Mouse (Mus musculus) midbrain, embryonic 14.5 days (tissue): ENCODE results near the gene Parn. TPM values are rescaled to one million over a fixed set of nuclear protein-coding genes. Genes with fewer than 3 reads are reported as not detected.
"Not testable (repeated sequence)": the region's sequence is repeated elsewhere in the genome, so short reads cannot be mapped to it uniquely, and the experiment has no call there.

Experiments used
- ATAC-seq: fragments of 200-750 bp; cut with Nextera tagmentation; 2 replicates; pipeline ENCODE4 v1.8.0; 2017; ENCODE audit warnings: moderate number of reproducible peaks, moderate library complexity; ENCODE audit not compliant: low FRiP score, low TSS enrichment
- DNase-seq: peaks from one replicate; pipeline ENCODE4 v3.0.0-alpha.2; 2015
- H3K27ac ChIP-seq: fragments of 300-500 bp; sonication (generic); replicated peaks from 2 replicates; pipeline ENCODE4 v1.5.1; 2014; ENCODE audit warnings: mild to moderate bottlenecking, low read depth, low read length, moderate library complexity
- H3K27me3 ChIP-seq: fragments of 300-500 bp; sonication (generic); 2 replicates; pipeline ENCODE4 v1.6.1; 2014; ENCODE audit warnings: low read length, control low read depth, mixed read lengths; ENCODE audit not compliant: control insufficient read depth, insufficient read depth
- H3K36me3 ChIP-seq: fragments of 300-500 bp; sonication (generic); 2 replicates; pipeline ENCODE4 v1.6.1; 2014; ENCODE audit warnings: low read length, control low read depth; ENCODE audit not compliant: control insufficient read depth, insufficient read depth
- H3K4me1 ChIP-seq: fragments of 300-500 bp; sonication (generic); 2 replicates; pipeline ENCODE4 v1.6.1; 2014; ENCODE audit warnings: mild to moderate bottlenecking, antibody characterized with exemption, low read length, control low read depth; ENCODE audit not compliant: control insufficient read depth, insufficient read depth
- H3K4me2 ChIP-seq: fragments of 300-500 bp; sonication (generic); 2 replicates; pipeline ENCODE4 v1.6.1; 2014; ENCODE audit warnings: mild to moderate bottlenecking, low read length, moderate library complexity
- H3K4me3 ChIP-seq: fragments of 300-500 bp; sonication (generic); replicated peaks from 2 replicates; pipeline ENCODE4 v1.5.1; 2014; ENCODE audit warnings: low read depth, low read length
- H3K9ac ChIP-seq: fragments of 300-500 bp; sonication (generic); replicated peaks from 2 replicates; pipeline ENCODE4 v1.6.1; 2014; ENCODE audit warnings: mild to moderate bottlenecking, low read length, moderate library complexity
- H3K9me3 ChIP-seq: fragments of 300-500 bp; sonication (generic); 2 replicates; pipeline ENCODE4 v1.6.1; 2016; ENCODE audit warnings: low read length, control low read depth, mixed read lengths; ENCODE audit not compliant: control insufficient read depth
- WGBS: fragments of 180-500 bp; shearing (Covaris S2); extraction: QIAGEN DNeasy Blood & Tissue Kit; methylation state at CpG from one replicate; pipeline ENCODE4 v1.1.7; 2014; 5-methylcytosine and 5-hydroxymethylcytosine counted together
- polyA plus RNA-seq: library from polyadenylated mRNA; unstranded; fragments of >200 nt; fragmentation: Nextera tagmentation; extraction: Ambion mirVana; gene quantifications from 2 replicates; pipeline ENCODE4 v1.2.1, GENCODE M21; 2014

The Parn gene
- polyA plus RNA-seq, 1 experiment from 2014 or later: 32.9 TPM

DNA sequence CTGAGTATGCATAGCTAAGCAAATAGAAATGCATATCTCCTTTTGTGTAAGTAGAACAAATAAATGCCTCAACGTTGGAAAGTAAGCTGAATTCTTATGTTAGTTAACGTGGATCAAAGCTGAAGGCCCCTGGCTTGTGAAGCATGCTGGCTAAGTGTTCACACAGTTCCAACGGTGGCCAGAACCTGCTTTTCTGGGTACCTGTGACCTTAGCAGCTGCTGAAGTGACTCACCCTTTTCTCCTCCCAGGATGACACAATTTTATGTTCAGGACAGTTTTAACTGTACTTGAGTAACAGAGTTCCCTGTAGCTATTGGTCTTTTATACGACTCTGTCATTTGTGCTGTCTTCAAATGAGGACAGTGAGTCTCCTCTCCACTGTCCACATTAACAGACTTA, 22.0 kb downstream of the Parn start:
- Histone ChIP-seq H3K4me3 (no peak overlapping the region), H3K9me3 (no peaks in the 10 kb centered on the region), H3K27ac (no peak overlapping the region), H3K36me3 (peaks cover 37% of the 10 kb centered on the region), H3K4me2 (no peak overlapping the region), H3K4me1 (no peaks in the 10 kb centered on the region), H3K9ac (no peak overlapping the region), H3K27me3 (no peaks in the 10 kb centered on the region)
- 89% methylated on average over 4 of the region's 4 CpGs for WGBS
- ATAC-seq (no peak), DNase-seq (no peak)

GRCm38 (mm10) chr16:13644474-13644873, 23.5 kb downstream of the Parn start:
- H3K4me1 ChIP-seq: no peaks in the 10 kb centered on the region
- no peak for ATAC-seq
- H3K9ac ChIP-seq: no peak overlapping the region
- H3K9me3 ChIP-seq: no peaks in the 10 kb centered on the region
- no peaks in the 10 kb centered on the region for H3K27me3 ChIP-seq
- 91% methylated on average over 3 of the region's 3 CpGs for WGBS
- H3K27ac ChIP-seq: no peak overlapping the region
- H3K36me3 ChIP-seq: peaks cover 24% of the 10 kb centered on the region
- H3K4me3 ChIP-seq: no peak overlapping the region
- no peak overlapping the region for H3K4me2 ChIP-seq
- no peak for DNase-seq

DNA sequence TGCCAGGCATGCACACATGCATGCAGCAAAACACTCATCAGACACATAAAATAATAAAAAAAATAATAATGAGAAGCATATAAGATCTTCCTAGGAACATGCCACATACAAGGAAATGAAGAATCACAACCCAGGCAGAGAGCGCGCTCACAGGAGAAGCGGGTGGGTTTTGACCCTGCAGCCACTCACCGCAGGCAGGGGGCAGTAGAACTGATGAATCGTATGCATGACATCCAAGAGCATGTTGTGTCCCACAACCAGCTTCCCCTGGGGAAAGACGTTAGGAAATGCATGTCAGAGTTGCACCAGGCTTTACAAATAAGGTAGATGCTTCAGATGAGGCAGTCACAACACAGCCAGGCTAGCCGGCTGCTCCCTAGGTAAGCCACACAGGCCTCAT, 27.9 kb downstream of the Parn start:
- ATAC-seq (no peak), DNase-seq (peak; percentile 9)
- no peak overlapping the region for H3K27ac ChIP-seq
- H3K9ac ChIP-seq: no peak overlapping the region
- WGBS: 79% methylated on average over 7 of the region's 7 CpGs
- peaks cover 35% of the 10 kb centered on the region for H3K36me3 ChIP-seq
- H3K27me3 ChIP-seq: no peaks in the 10 kb centered on the region
- H3K4me3 ChIP-seq: no peak overlapping the region
- H3K4me1 ChIP-seq: no peaks in the 10 kb centered on the region
- no peaks in the 10 kb centered on the region for H3K9me3 ChIP-seq
- H3K4me2 ChIP-seq: no peak overlapping the region

DNA sequence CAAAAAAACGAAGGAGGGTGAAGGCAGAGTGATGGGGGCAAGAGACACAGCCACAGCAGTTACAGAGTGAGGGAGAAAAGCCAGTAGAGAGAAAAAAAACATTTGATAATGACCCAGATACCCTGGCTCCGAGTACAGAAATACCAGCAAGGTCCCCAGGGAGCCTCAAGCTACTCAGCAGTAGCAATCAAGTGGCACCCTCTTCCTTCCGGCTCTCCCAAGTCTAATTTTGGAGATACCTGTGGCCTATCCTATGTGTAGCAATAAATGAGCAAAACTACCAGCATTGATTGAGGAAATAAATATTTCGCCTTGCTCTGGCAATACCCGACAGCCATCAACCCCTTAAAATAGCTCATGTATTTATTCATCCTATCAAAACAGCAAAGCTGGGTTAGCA, 28.5 kb downstream of the Parn start:
- Histone ChIP-seq H3K9ac (no peak overlapping the region), H3K4me2 (no peak overlapping the region), H3K27ac (no peak overlapping the region), H3K27me3 (no peaks in the 10 kb centered on the region), H3K4me3 (no peak overlapping the region), H3K4me1 (no peaks in the 10 kb centered on the region), H3K36me3 (peaks cover 39% of the 10 kb centered on the region), H3K9me3 (no peaks in the 10 kb centered on the region)
- 93% methylated on average over 5 of the region's 5 CpGs for WGBS
- no peak for ATAC-seq
- DNase-seq: no peak

DNA sequence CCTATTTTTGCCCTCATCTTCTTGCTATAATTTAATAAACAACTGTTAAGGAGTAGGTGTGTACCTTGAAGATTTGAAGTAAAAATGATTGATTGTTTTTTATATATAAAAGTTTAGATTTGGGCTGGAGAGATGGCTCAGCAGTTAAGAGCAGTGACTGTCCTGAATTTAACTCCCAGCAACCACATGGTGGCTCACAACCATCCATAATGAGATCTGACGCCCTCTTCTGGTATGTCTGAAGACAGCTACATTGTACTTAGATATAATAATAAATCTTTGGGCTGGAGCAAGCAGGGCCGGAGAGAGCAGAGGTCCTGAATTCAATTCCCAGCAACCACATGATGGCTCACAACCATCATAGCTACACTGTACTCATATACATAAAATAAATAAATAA, 29.8 kb downstream of the Parn start:
- 39% methylated on average over 2 of the region's 2 CpGs for WGBS
- H3K36me3 ChIP-seq: peaks cover 46% of the 10 kb centered on the region
- not testable (repeated sequence) for DNase-seq, H3K9ac ChIP-seq, ATAC-seq, H3K4me2 ChIP-seq, H3K4me3 ChIP-seq, H3K27me3 ChIP-seq, H3K9me3 ChIP-seq, H3K4me1 ChIP-seq, H3K27ac ChIP-seq

- H3K27me3 ChIP-seq: no peaks in the 10 kb centered on the region
- WGBS: 49% methylated on average over 5 of the region's 5 CpGs
- no peak overlapping the region for H3K27ac ChIP-seq
- H3K36me3 ChIP-seq: peaks cover 59% of the 10 kb centered on the region
- ATAC-seq: no peak
- H3K9me3 ChIP-seq: no peaks in the 10 kb centered on the region
- H3K4me2 ChIP-seq: no peak overlapping the region
- H3K9ac ChIP-seq: no peak overlapping the region
- H3K4me1 ChIP-seq: no peaks in the 10 kb centered on the region
- no peak overlapping the region for H3K4me3 ChIP-seq
- DNase-seq: peak; percentile 47
Observed at GRCm38 (mm10) chr16:13628345-13628744, 39.6 kb downstream of the Parn start.

DNA sequence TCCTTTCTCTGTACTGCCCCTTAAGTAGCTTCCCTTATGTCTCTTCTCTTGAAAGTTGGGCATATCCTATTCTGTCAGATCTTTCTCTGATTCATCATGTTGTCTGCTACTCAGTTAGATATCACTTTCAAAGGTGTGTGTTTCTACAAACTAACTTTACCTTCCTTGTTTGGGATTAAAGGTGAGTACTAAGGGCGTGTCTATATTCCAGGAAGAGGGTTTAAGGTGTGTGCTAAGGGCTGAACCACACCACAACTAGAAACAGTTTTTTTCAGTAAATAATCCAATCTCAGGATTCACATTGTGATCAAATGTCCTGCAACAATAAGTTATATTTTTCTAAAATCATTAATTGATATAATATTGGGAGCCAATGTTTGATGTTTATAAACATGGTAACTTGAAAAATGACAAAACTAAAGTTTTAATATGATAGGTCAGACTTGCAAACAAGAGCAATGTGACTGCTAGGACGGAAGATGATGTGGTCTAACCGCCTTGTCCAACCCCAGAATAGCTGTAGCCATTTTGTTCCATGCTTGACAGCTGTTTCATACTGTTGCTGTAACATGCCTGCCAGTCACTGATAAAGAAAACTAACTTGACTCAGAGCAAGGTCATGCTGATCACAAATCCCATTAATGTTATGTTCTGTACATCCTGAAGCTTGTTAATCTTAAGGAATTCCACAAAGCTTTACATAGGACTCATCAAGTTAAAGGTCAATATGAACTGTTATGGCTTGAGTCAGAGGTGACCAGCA, 46.0 kb downstream of the Parn start:
- no peak for ATAC-seq
- no peak for DNase-seq
- Histone ChIP-seq H3K4me1 (no peaks in the 10 kb centered on the region), H3K4me2 (no peak overlapping the region), H3K4me3 (no peak overlapping the region), H3K9me3 (no peaks in the 10 kb centered on the region), H3K27me3 (no peaks in the 10 kb centered on the region), H3K27ac (no peak overlapping the region), H3K9ac (no peak overlapping the region), H3K36me3 (peaks cover 29% of the 10 kb centered on the region)
- WGBS: 94% methylated on average over 3 of the region's 3 CpGs

DNA sequence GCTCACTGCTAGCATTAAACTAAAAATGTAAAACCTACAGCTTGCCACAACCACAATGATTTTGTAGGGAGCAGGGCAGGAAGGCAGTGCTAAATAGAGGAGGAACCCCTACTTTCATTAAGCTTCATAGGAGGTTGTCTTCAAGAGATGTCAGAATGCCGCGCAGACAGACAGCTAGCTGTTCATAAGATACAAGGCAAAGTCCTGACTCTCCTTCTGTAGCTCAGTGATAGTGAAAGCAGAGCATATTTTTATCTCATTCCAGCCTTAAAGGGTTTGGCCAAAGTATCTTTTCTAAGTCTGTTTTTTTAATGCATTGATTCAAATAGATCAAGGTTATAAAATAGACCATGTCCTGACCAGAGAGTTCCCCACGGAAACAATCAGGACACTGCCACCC, 47.8 kb downstream of the Parn start:
- ATAC-seq (no peak), DNase-seq (no peak)
- Histone ChIP-seq H3K36me3 (peaks cover 17% of the 10 kb centered on the region), H3K4me2 (no peak overlapping the region), H3K27ac (no peak overlapping the region), H3K9me3 (no peaks in the 10 kb centered on the region), H3K9ac (no peak overlapping the region), H3K27me3 (no peaks in the 10 kb centered on the region), H3K4me3 (no peak overlapping the region), H3K4me1 (no peaks in the 10 kb centered on the region)
- 99% methylated on average over 3 of the region's 3 CpGs for WGBS

DNA sequence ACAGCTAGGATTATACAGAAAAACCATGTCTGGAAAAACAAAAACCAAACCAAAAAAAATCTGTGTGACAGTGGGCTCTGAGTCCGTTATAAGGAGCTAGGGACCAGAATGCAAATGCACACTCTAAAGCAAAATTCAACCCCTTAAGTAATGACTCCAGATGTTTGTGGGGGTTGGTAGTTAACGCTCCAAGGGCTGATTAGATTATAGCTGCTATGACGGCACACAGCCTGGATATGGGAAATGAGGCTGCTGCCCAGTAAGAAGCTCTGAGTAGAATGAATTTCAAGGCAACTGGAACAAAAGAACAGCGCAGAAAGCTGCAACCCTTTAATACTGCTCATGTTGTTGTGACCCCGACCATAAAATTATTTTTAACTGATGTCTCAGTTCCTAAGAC, 52.7 kb downstream of the Parn start:
- no peak overlapping the region for H3K4me3 ChIP-seq
- H3K27me3 ChIP-seq: no peaks in the 10 kb centered on the region
- no peak for ATAC-seq
- no peak overlapping the region for H3K4me2 ChIP-seq
- 67% methylated on average over 5 of the region's 5 CpGs for WGBS
- 0 out of 2 replicates have a peak, but pooled peaks cover 4% of the 10 kb centered on the region for H3K36me3 ChIP-seq
- no peaks in the 10 kb centered on the region for H3K4me1 ChIP-seq
- DNase-seq: no peak
- H3K9ac ChIP-seq: no peak overlapping the region
- H3K9me3 ChIP-seq: no peaks in the 10 kb centered on the region
- H3K27ac ChIP-seq: no peak overlapping the region
